Mouse (Mus musculus) erythroblast, embryonic 14.5 days (primary cell): ENCODE data around the gene Krtap5-4.
"Not testable (repeated sequence)": the region's sequence is repeated elsewhere in the genome, so short reads cannot be mapped to it uniquely, and the experiment has no call there.

ENCODE experiments used
- GATA1 ChIP-seq: IDR thresholded peaks from 2 replicates; pipeline ENCODE4 v1.6.1; 2012; ENCODE audit warnings: low read length, inconsistent platforms, mixed read lengths
- TAL1 ChIP-seq: IDR thresholded peaks from 3 replicates; pipeline ENCODE4 v1.6.1; 2012; ENCODE audit warnings: low read length, inconsistent platforms, mixed read lengths

DNA sequence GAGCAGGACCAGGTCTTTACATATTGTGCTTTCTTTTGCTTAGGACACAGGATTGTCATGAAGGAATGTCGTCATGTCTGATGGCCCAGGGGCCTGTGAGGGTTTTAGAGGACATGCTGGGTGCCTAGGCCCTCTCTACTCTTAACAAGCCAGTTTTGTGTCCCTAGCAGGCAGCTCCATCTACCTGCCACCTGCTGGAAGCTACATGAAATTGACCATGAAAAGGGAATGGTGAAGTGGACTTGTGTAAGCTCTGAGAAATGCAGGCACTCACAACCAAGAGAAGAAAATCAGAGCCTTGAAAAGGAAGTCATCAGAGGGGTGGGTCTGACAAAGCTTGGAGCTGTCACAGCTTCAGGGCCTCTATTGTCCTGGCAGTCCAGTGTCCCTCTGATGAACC is 24.1 kb upstream of the Krtap5-4 start:
- not testable (repeated sequence) for TF ChIP-seq TAL1, GATA1
